Mouse (Mus musculus): ENCODE results near the gene Gm49405. TPM values are rescaled to one million over a fixed set of nuclear protein-coding genes. Genes with fewer than 3 reads are reported as not detected.
A peak's percentile ranks its signal among the peaks of the same experiment; 100 is the strongest.

Gene Gm49405
- polyA plus RNA-seq, 1 experiment from 2014 or later = 2.4 TPM

DNA sequence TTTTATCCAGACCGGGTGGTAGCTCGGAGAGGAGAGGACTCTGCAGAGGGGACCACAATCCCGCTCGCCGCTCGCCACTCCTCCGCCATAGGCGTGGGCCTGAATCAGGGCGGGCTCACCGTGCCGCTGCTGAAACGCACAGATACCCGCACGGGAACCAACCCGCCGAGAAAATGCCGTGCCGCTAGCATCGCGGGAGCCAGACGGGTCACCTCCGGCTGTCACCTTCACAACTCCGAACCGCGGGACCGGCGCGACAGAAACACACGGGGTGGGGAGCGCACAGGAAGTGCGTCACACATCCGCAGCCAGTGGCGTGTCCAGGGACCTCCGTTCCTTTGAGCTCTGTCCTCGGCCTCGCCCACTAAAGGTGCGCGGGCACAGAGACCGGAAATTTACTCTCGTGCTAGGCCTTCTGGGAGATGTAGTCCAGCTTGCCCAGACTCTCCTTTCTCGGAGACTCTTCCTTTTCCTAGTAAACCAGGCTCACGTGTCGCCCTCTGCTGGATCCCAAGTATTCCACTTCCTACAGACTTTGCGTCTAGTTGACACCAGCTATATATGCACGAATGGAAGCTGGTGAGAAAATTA is 12.1 kb downstream of the Gm49405 start, which contains the start of gene Ndufv1:
Gene Ndufv1, minus strand, starts transcription at position 375 of the 591 bp plus-strand sequence.
- Histone ChIP-seq H3K27ac (ENCODE audit: low read depth) (peak within 1 kb of the TSS; percentile 59; the same call in 1 of the 2 replicates), H3K4me2 (ENCODE audit: low read length) (peak within 1 kb of the TSS; percentile 61), H3K4me3 (ENCODE audit: low read depth, low read length) (peak within 1 kb of the TSS; percentile 69), H3K9ac (ENCODE audit: low read length) (peak within 1 kb of the TSS; percentile 61), H3K4me1 (replicated peaks; ENCODE audit: control insufficient read depth, insufficient read depth, low read length) (peaks cover 9% of the 10 kb centered on the region; the same call in 1 of the 2 replicates), H3K9me3 (ENCODE audit: control insufficient read depth, low read length) (no peaks in the 10 kb centered on the region), H3K36me3 (ENCODE audit: control insufficient read depth, insufficient read depth, low read length) (peaks cover 29% of the 10 kb centered on the region), H3K27me3 (replicated peaks; ENCODE audit: control insufficient read depth, insufficient read depth, low read length) (no peaks in the 10 kb centered on the region)
- ATAC-seq (replicated peaks; ENCODE audit: low FRiP score, low TSS enrichment, low read depth) (peak; percentile 99), DNase-seq (ENCODE audit: low spot score) (peak; percentile 96)
- under 1% methylated on average over 45 of the region's 45 CpGs for WGBS

DNA sequence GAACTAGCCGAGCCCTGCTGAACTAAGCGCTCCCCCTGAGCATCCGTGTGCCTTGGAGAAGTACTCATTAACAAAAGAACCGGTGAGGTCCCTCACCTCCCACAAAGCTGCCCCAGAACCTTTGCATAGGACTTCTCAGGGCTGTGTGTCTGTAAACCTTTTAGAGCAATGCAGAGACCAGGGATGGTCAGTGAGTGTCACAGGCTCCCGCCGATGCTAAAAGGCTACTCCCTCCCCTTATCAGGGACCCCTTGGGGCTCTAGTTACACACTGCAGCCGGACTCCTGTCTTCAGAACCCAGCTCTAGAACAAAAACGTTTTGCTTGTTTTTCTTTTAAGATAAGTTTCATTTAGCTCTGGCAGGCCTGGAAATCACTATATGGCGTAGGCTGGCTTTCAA is 12.6 kb downstream of the Gm49405 start:
- H3K27me3 ChIP-seq (replicated peaks; ENCODE audit: control insufficient read depth, insufficient read depth, low read length) = no peaks in the 10 kb centered on the region
- peak overlapping the region; percentile 59; the same call in 1 of the 2 replicates for H3K27ac ChIP-seq (ENCODE audit: low read depth)
- H3K4me3 ChIP-seq (ENCODE audit: low read depth, low read length) = peak overlapping the region; percentile 69
- peaks cover 24% of the 10 kb centered on the region for H3K36me3 ChIP-seq (ENCODE audit: control insufficient read depth, insufficient read depth, low read length)
- peak overlapping the region; percentile 56 for H3K4me2 ChIP-seq (ENCODE audit: low read length)
- no peak; the same call in 1 of the 2 replicates for ATAC-seq (replicated peaks; ENCODE audit: low FRiP score, low TSS enrichment, low read depth)
- peaks cover 9% of the 10 kb centered on the region; the same call in 1 of the 2 replicates for H3K4me1 ChIP-seq (replicated peaks; ENCODE audit: control insufficient read depth, insufficient read depth, low read length)
- no peak for DNase-seq (ENCODE audit: low spot score)
- H3K9ac ChIP-seq (ENCODE audit: low read length) = peak overlapping the region; percentile 29; the same call in 1 of the 2 replicates
- WGBS = 15% methylated on average over 9 of the region's 9 CpGs
- no peaks in the 10 kb centered on the region for H3K9me3 ChIP-seq (ENCODE audit: control insufficient read depth, low read length)

DNA sequence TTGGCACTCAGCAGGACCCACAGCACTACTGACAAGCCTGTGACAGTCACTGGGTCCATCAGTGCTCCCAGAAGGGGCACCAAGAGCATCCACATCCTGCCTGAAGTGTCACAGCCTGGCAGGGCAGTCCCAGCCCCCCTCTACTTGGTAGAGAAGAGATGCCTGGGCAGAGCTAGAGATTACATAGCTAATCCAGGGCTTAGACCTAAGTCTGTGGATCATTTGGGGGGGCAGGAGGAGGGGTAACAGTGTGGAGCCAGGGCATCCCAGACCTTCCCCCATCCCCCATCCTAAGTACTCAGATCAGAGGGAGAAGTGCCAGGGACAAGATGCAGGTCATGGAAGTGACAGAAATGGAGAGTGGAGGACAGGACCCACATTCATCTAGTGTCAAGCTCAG is 14.4 kb downstream of the Gm49405 start:
- Histone ChIP-seq H3K4me1 (replicated peaks; ENCODE audit: control insufficient read depth, insufficient read depth, low read length) (peaks cover 14% of the 10 kb centered on the region), H3K4me2 (ENCODE audit: low read length) (no peak overlapping the region), H3K9ac (ENCODE audit: low read length) (no peak overlapping the region), H3K4me3 (ENCODE audit: low read depth, low read length) (no peak overlapping the region), H3K36me3 (ENCODE audit: control insufficient read depth, insufficient read depth, low read length) (peaks cover 7% of the 10 kb centered on the region), H3K27ac (ENCODE audit: low read depth) (no peak overlapping the region), H3K27me3 (replicated peaks; ENCODE audit: control insufficient read depth, insufficient read depth, low read length) (no peaks in the 10 kb centered on the region), H3K9me3 (ENCODE audit: control insufficient read depth, low read length) (no peaks in the 10 kb centered on the region)
- DNase-seq (ENCODE audit: low spot score) = no peak
- no peak for ATAC-seq (replicated peaks; ENCODE audit: low FRiP score, low TSS enrichment, low read depth)

DNA sequence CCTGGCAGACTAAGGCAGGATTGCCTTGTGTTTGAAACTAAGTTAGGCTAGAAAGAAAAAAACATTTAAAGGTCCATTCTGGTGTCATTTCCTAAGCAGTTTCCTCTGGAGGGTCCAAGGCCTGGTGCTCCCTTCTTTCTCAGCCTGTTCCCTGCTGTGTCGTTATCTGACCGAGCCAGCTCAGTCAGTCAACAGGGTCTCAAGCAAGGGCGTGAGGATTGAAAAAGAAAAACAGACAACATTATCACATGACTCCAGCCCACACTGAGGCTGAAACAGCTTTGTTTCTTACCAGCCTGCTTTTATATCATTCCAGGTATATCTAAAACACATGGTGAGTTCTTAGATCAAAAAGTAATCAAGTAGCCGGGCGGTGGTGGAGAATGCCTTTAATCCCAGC is 15.2 kb downstream of the Gm49405 start:
- H3K27ac ChIP-seq (ENCODE audit: low read depth) = no peak overlapping the region
- H3K36me3 ChIP-seq (ENCODE audit: control insufficient read depth, insufficient read depth, low read length) = no peaks in the 10 kb centered on the region; the same call in 1 of the 2 replicates
- H3K4me1 ChIP-seq (replicated peaks; ENCODE audit: control insufficient read depth, insufficient read depth, low read length) = peaks cover 14% of the 10 kb centered on the region
- WGBS = 63% methylated on average over 5 of the region's 5 CpGs
- H3K4me3 ChIP-seq (ENCODE audit: low read depth, low read length) = no peak overlapping the region
- no peak overlapping the region for H3K4me2 ChIP-seq (ENCODE audit: low read length)
- H3K9ac ChIP-seq (ENCODE audit: low read length) = no peak overlapping the region
- ATAC-seq (replicated peaks; ENCODE audit: low FRiP score, low TSS enrichment, low read depth) (no peak), DNase-seq (ENCODE audit: low spot score) (no peak)
- no peaks in the 10 kb centered on the region for H3K9me3 ChIP-seq (ENCODE audit: control insufficient read depth, low read length)
- no peaks in the 10 kb centered on the region for H3K27me3 ChIP-seq (replicated peaks; ENCODE audit: control insufficient read depth, insufficient read depth, low read length)

DNA sequence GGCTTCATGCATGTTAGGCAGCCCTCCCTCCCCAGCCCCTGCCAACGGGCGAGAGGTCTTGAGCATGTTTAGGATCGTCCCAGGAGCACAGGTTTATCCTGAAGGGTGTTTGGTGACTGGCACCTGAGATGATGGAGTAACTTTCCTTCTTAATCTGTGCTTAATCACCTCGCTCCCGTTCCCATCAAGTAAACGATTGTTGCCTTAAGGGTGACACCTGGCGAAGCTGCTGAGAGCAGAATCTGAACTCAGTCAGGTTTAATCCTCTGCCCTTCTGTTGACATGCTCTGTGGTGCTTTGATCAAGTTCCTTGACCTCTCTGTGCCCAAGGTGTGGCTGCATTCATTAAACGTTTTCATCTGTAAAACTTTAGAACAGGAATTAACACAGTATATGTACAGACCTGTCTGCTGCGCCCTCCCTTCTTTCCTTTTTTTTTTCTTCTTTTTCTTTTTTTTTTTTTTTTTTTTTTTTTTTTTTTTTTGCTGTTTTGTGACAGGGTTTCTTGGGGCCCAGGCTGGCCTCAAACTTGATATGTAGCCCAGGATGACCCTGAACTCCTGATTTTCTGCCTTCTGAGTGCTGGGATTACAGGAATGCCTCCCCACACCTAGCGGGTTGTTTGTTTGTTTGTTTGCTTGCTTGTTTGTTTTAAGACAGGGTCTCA is 17.6 kb downstream of the Gm49405 start:
- Histone ChIP-seq H3K4me3 (ENCODE audit: low read depth, low read length) (no peak overlapping the region), H3K36me3 (ENCODE audit: control insufficient read depth, insufficient read depth, low read length) (no peaks in the 10 kb centered on the region), H3K27ac (ENCODE audit: low read depth) (no peak overlapping the region), H3K4me1 (replicated peaks; ENCODE audit: control insufficient read depth, insufficient read depth, low read length) (peaks cover 4% of the 10 kb centered on the region; the same call in 1 of the 2 replicates), H3K9ac (ENCODE audit: low read length) (no peak overlapping the region), H3K4me2 (ENCODE audit: low read length) (no peak overlapping the region), H3K9me3 (ENCODE audit: control insufficient read depth, low read length) (no peaks in the 10 kb centered on the region), H3K27me3 (replicated peaks; ENCODE audit: control insufficient read depth, insufficient read depth, low read length) (no peaks in the 10 kb centered on the region)
- no peak for ATAC-seq (replicated peaks; ENCODE audit: low FRiP score, low TSS enrichment, low read depth)
- DNase-seq (ENCODE audit: low spot score) = no peak
- WGBS = 67% methylated on average over 10 of the region's 10 CpGs

DNA sequence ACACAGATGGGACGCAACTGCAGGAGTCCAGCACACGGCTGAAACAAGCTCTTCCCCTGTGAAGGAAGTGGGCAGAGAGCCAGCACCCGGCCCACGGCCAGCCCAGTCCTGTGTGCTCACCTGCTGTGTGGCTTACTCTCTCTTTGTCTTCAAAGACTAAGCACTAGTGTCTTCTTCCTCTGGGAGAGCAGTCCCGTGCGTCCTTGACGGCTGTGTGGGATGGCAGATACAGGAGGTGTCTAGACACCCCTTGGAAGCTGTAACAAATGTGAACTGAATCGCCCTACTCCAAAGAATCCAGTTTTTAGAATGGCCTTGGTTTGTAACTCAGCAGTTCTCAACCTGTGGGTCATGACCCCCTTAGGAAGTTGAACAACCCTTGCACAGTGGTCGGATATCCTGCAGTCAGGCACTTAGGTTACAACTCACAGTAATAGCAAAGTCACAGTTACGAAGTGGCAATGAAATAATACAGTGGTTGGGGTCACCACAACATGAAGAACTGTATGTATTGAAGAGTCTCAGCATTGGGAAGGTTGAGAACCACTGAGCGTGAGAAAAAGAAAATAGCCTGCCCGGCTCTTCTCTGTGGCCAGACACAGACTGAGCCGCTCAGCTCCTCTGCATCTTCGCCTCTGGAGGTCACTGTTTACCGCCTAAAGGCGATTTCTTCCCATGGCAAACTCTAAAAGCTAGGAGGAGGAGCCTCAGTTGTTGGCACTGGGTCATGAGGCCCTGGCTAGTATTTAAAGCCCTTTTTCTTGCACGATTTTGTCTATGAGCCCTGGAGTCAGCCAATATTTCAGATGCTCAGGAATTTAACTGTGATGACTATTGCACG is 18.5 kb downstream of the Gm49405 start:
- WGBS = 31% methylated on average over 18 of the region's 18 CpGs
- ATAC-seq (replicated peaks; ENCODE audit: low FRiP score, low TSS enrichment, low read depth) (peak; percentile 77), DNase-seq (ENCODE audit: low spot score) (peak; percentile 74)
- Histone ChIP-seq H3K36me3 (ENCODE audit: control insufficient read depth, insufficient read depth, low read length) (no peaks in the 10 kb centered on the region), H3K9me3 (ENCODE audit: control insufficient read depth, low read length) (no peaks in the 10 kb centered on the region), H3K9ac (ENCODE audit: low read length) (no peak overlapping the region), H3K4me3 (ENCODE audit: low read depth, low read length) (no peak overlapping the region), H3K27ac (ENCODE audit: low read depth) (no peak overlapping the region), H3K4me2 (ENCODE audit: low read length) (no peak overlapping the region), H3K4me1 (replicated peaks; ENCODE audit: control insufficient read depth, insufficient read depth, low read length) (peaks cover 4% of the 10 kb centered on the region; the same call in 1 of the 2 replicates), H3K27me3 (replicated peaks; ENCODE audit: control insufficient read depth, insufficient read depth, low read length) (no peaks in the 10 kb centered on the region)

DNA sequence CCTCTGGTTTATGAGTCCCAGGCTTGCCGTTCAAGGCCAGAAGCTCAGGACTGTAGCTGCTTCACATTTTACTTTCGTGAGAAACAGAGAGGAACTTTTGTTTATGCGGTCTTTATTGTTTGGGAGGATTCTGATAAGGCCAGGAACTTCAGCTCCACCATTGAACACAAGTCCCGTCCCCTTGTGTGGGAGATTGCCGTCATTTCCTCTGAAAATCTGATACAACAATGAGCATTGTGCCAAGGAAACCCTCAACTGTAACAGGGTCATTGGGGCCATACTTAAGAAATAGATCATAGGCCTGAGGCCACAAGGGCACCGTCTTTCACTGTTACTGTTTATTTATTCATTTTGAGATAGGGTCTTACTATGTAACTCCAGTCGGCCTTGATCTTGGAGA is 22.8 kb downstream of the Gm49405 start:
- no peaks in the 10 kb centered on the region for H3K36me3 ChIP-seq (ENCODE audit: control insufficient read depth, insufficient read depth, low read length)
- no peaks in the 10 kb centered on the region for H3K27me3 ChIP-seq (replicated peaks; ENCODE audit: control insufficient read depth, insufficient read depth, low read length)
- WGBS = 69% methylated on average over 7 of the region's 7 CpGs
- H3K9ac ChIP-seq (ENCODE audit: low read length) = no peak overlapping the region
- no peak overlapping the region for H3K4me2 ChIP-seq (ENCODE audit: low read length)
- peaks cover 4% of the 10 kb centered on the region; the same call in 1 of the 2 replicates for H3K4me1 ChIP-seq (replicated peaks; ENCODE audit: control insufficient read depth, insufficient read depth, low read length)
- H3K27ac ChIP-seq (ENCODE audit: low read depth) = no peak overlapping the region
- no peak for DNase-seq (ENCODE audit: low spot score)
- H3K4me3 ChIP-seq (ENCODE audit: low read depth, low read length) = no peak overlapping the region
- no peak for ATAC-seq (replicated peaks; ENCODE audit: low FRiP score, low TSS enrichment, low read depth)
- no peaks in the 10 kb centered on the region for H3K9me3 ChIP-seq (ENCODE audit: control insufficient read depth, low read length)

DNA sequence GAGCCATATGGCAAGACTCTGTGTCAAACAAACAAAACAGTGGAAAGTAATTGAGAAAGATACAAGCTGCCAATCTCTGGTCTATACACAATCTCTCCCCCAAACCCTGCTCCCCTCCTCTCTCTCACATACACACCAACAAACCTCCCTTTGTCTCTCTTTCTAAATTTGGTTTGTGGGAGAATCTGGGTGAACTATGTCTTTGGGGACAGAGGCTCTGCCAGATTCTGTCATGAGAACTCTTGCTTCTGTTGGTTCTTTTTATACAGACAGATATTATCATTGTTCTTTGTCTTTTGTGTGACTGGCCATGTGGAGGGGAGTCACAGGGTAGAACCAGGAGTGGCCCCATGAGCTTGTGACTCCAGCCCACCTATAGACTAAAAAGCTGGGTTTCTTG is 27.1 kb downstream of the Gm49405 start:
- DNase-seq (ENCODE audit: low spot score) = no peak

More for the DNA sequence above, 27.1 kb downstream of the Gm49405 start:
- ATAC-seq (replicated peaks; ENCODE audit: low FRiP score, low TSS enrichment, low read depth) = no peak
- no peaks in the 10 kb centered on the region for H3K36me3 ChIP-seq (ENCODE audit: control insufficient read depth, insufficient read depth, low read length)
- H3K4me2 ChIP-seq (ENCODE audit: low read length) = no peak overlapping the region
- no peak overlapping the region for H3K27ac ChIP-seq (ENCODE audit: low read depth)
- no peak overlapping the region for H3K4me3 ChIP-seq (ENCODE audit: low read depth, low read length)
- H3K9ac ChIP-seq (ENCODE audit: low read length) = no peak overlapping the region
- H3K27me3 ChIP-seq (replicated peaks; ENCODE audit: control insufficient read depth, insufficient read depth, low read length) = no peaks in the 10 kb centered on the region
- no peaks in the 10 kb centered on the region for H3K9me3 ChIP-seq (ENCODE audit: control insufficient read depth, low read length)
- H3K4me1 ChIP-seq (replicated peaks; ENCODE audit: control insufficient read depth, insufficient read depth, low read length) = no peaks in the 10 kb centered on the region
